In the genomic region with DNA sequence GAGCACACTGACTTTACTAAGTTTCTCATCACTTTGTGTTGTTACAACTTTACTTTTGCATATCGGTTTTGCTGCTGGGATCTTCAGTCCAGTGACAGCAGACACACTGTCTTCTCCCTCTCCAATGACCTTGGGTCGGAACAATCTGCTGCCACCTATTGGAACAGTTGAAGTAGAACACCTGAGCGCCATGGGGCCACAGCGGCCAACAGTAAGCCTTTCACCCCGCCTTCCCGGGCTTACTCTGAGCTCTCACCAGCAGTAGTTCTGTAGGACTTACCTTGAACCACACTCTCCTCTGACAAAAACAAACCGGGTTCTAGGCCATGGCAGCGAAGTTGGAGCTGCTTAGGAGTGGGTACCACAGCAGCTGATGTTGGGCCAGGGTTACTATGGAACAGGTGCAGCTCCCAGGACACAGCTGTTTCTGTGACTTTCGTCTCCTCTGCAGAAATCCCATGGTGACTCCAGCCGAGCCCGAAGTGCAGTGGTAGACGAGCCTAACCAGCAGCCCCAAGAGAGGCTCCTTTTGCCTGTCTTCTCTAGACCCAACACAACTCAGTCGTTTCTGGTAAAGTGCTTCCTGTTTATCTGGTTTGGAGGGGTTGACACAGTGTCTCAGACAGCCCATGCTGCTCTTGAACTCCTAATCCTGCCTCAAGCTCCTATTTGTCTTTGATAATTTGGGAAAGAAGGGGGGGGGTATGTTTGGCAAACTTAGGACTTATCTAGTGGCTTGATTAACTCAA, we compare ENCODE assay signal across 9 mouse cellular contexts. TPM values are rescaled to one million over a fixed set of nuclear protein-coding genes. Genes with fewer than 3 reads are reported as not detected.
DNase-seq lines count a peak whose midpoint lies in the region; ATAC-seq and TF ChIP-seq lines count a peak whose summit lies in the region.
"Had no signal": no experiment of that assay in that cellular context is flagged by ENCODE, and none has a peak within 500 bp of the region (broad histone marks: within the 10 kb centered on the region; RNA-seq: fewer than 3 reads in every experiment).

No protein-coding gene starts in this region.

- H3K9me3 ChIP-seq in embryonic facial prominence, embryonic 15.5 days (replicated peaks): no peaks in the 10 kb centered on the region
- no peaks in the 10 kb centered on the region for H3K9me3 ChIP-seq in intestine, embryonic 14.5 days (ENCODE audit: control insufficient read depth, low read length)

- no peaks in the 10 kb centered on the region for H3K27me3 ChIP-seq in embryonic facial prominence, embryonic 15.5 days
- H3K27me3 ChIP-seq in intestine, embryonic 14.5 days (replicated peaks; ENCODE audit: control insufficient read depth, insufficient read depth, low read length): no peaks in the 10 kb centered on the region

- peak; percentile 47; the same call in 1 of the 2 replicates for ATAC-seq in embryonic facial prominence, embryonic 15.5 days (ENCODE audit: insufficient number of reproducible peaks, low FRiP score, low TSS enrichment, low read depth)
- ATAC-seq in intestine, embryonic 14.5 days (replicated peaks; ENCODE audit: low FRiP score, low TSS enrichment, low read depth): peak; percentile 75

- peaks cover 53% of the 10 kb centered on the region for H3K36me3 ChIP-seq in embryonic facial prominence, embryonic 15.5 days
- peaks cover 68% of the 10 kb centered on the region for H3K36me3 ChIP-seq in intestine, embryonic 14.5 days (ENCODE audit: control insufficient read depth, insufficient read depth, low read length)

- 35% methylated on average over 13 of the region's 13 CpGs for WGBS in embryonic facial prominence, embryonic 15.5 days
- WGBS in intestine, embryonic 14.5 days: 40% methylated on average over 13 of the region's 13 CpGs
- 31% methylated on average over 13 of the region's 13 CpGs for WGBS in lung, adult 2 months

- no peak overlapping the region for H3K4me3 ChIP-seq in embryonic facial prominence, embryonic 15.5 days (replicated peaks)
- no peak overlapping the region for H3K4me3 ChIP-seq in intestine, embryonic 14.5 days (ENCODE audit: low read depth, low read length)
- peak overlapping the region; percentile 46 for H3K4me3 ChIP-seq in lung, adult 2 months (replicated peaks; ENCODE audit: extremely low read depth, low read depth, low read length)

- DNase-seq in heart, adult 18-20 months: peak; percentile 31 to 47
- no peak for DNase-seq in heart, adult 11 months
- peak; percentile 70 for DNase-seq in adrenal gland, adult 2 months
- peak; percentile 63 for DNase-seq in intestine, embryonic 14.5 days (ENCODE audit: low spot score)
- peak; percentile 33 for DNase-seq in lung, adult 2 months
- DNase-seq in spleen, adult 18-20 months: peak; percentile 56
- no peak for DNase-seq in left cerebral cortex, adult 18-20 months (ENCODE audit: low spot score in 2 of 2)

- no peak overlapping the region for H3K4me2 ChIP-seq in embryonic facial prominence, embryonic 15.5 days (replicated peaks)
- H3K4me2 ChIP-seq in intestine, embryonic 14.5 days (ENCODE audit: low read length): no peak overlapping the region

- no peak overlapping the region for H3K9ac ChIP-seq in embryonic facial prominence, embryonic 15.5 days
- no peak overlapping the region for H3K9ac ChIP-seq in intestine, embryonic 14.5 days (ENCODE audit: low read length)

- TF ChIP-seq POLR2A in lung, adult 2 months (IDR thresholded peaks at IDR 0.05; ENCODE audit: borderline replicate concordance, extremely low read depth, low read depth, low read length): no peak

- peak; percentile 64 for TF ChIP-seq CTCF in lung, adult 2 months (IDR thresholded peaks at IDR 0.05; ENCODE audit: insufficient read depth, low read length)

- H3K27ac ChIP-seq in embryonic facial prominence, embryonic 15.5 days (replicated peaks): no peak overlapping the region
- no peak overlapping the region for H3K27ac ChIP-seq in intestine, embryonic 14.5 days (ENCODE audit: low read depth)
- H3K27ac ChIP-seq: macrophage had no signal

- no peaks in the 10 kb centered on the region for H3K4me1 ChIP-seq in embryonic facial prominence, embryonic 15.5 days
- H3K4me1 ChIP-seq in intestine, embryonic 14.5 days (replicated peaks; ENCODE audit: control insufficient read depth, insufficient read depth, low read length): no peaks in the 10 kb centered on the region
- no peaks in the 10 kb centered on the region; the same call in 1 of the 2 replicates for H3K4me1 ChIP-seq in lung, adult 2 months (ENCODE audit: control insufficient read depth, insufficient read depth, low read length)

RNA-seq across cellular contexts. Expression of a gene that starts 10.2 kb away (rescaled TPM):
- 10 to 100 TPM; 11.1 to 11.6 TPM for total RNA-seq in heart, adult 18-20 months (2021)
- 10 to 100 TPM; 28.8 to 33.6 TPM for total RNA-seq in adrenal gland, adult 2 months (2021)
- polyA plus RNA-seq in adrenal gland, adult 2 months (2012; rRNA removed): 36.4 and 40.3 TPM in 2 replicates
- polyA plus RNA-seq in embryonic facial prominence, embryonic 15.5 days (2015; fragmentation: Nextera tagmentation; extraction: Ambion mirVana): 168 and 176 TPM in 2 replicates
- polyA plus RNA-seq in intestine, embryonic 14.5 days (2014; fragmentation: Nextera tagmentation; extraction: Ambion mirVana): 130 and 147 TPM in 2 replicates
- polyA plus RNA-seq in lung, adult 2 months (2012; rRNA removed): 17.5 and 24.6 TPM in 2 replicates
- 10 to 100 TPM; 29.4 to 32.5 TPM for total RNA-seq in left cerebral cortex, adult 18-20 months (2021)

RNA-seq across cellular contexts. Expression of a gene that starts 14.9 kb away (rescaled TPM):
- 10 to 100 TPM; 72.8 to 84.4 TPM for total RNA-seq in heart, adult 18-20 months (2021)
- total RNA-seq in adrenal gland, adult 2 months (2021): 10 to 100 TPM; 56.4 to 81.3 TPM
- polyA plus RNA-seq in adrenal gland, adult 2 months (2012; rRNA removed): 58.8 and 64.4 TPM in 2 replicates
- 82.9 and 90.6 TPM in 2 replicates for polyA plus RNA-seq in embryonic facial prominence, embryonic 15.5 days (2015; fragmentation: Nextera tagmentation; extraction: Ambion mirVana)
- polyA plus RNA-seq in intestine, embryonic 14.5 days (2014; fragmentation: Nextera tagmentation; extraction: Ambion mirVana): 96.7 and 103 TPM in 2 replicates
- polyA plus RNA-seq in lung, adult 2 months (2012; rRNA removed): 29.9 and 32.3 TPM in 2 replicates
- 10 to 100 TPM; 34.1 to 35.1 TPM for total RNA-seq in left cerebral cortex, adult 18-20 months (2021)

RNA-seq across cellular contexts. Expression of a gene that starts 30.5 kb away (rescaled TPM):
- total RNA-seq in heart, adult 18-20 months (2021): 10 to 100 TPM; 28.7 to 33.3 TPM
- 10 to 100 TPM; 40.2 to 41.6 TPM for total RNA-seq in adrenal gland, adult 2 months (2021)
- polyA plus RNA-seq in adrenal gland, adult 2 months (2012; rRNA removed): 14.9 and 15.2 TPM in 2 replicates
- polyA plus RNA-seq in embryonic facial prominence, embryonic 15.5 days (2015; fragmentation: Nextera tagmentation; extraction: Ambion mirVana): 36.0 and 36.9 TPM in 2 replicates
- 33.5 and 34.5 TPM in 2 replicates for polyA plus RNA-seq in intestine, embryonic 14.5 days (2014; fragmentation: Nextera tagmentation; extraction: Ambion mirVana)
- polyA plus RNA-seq in lung, adult 2 months (2012; rRNA removed): 21.0 and 24.6 TPM in 2 replicates
- 10 to 100 TPM; 41.9 to 51.4 TPM for total RNA-seq in left cerebral cortex, adult 18-20 months (2021)

RNA-seq across cellular contexts. Expression of a gene that starts 30.6 kb away (rescaled TPM):
- total RNA-seq in heart, adult 18-20 months (2021): 10 to 100 TPM; 36.9 to 38.1 TPM
- 10 to 100 TPM; 41.4 to 43.6 TPM for total RNA-seq in adrenal gland, adult 2 months (2021)
- 10.3 and 14.9 TPM in 2 replicates for polyA plus RNA-seq in adrenal gland, adult 2 months (2012; rRNA removed)
- polyA plus RNA-seq in embryonic facial prominence, embryonic 15.5 days (2015; fragmentation: Nextera tagmentation; extraction: Ambion mirVana): 47.3 and 54.4 TPM in 2 replicates
- 58.1 and 62.7 TPM in 2 replicates for polyA plus RNA-seq in intestine, embryonic 14.5 days (2014; fragmentation: Nextera tagmentation; extraction: Ambion mirVana)
- 10.8 and 14.4 TPM in 2 replicates for polyA plus RNA-seq in lung, adult 2 months (2012; rRNA removed)
- total RNA-seq in left cerebral cortex, adult 18-20 months (2021): 10 to 100 TPM; 32.4 to 39.2 TPM

Comparison
In these comparisons a context has a peak if more than half of its experiments do, and no peak if none do; other contexts are left out.
1. DNase-seq: peak in heart, adult 18-20 months (2 of 2), adrenal gland, adult 2 months (single experiment), intestine, embryonic 14.5 days (single experiment), lung, adult 2 months (single experiment) and spleen, adult 18-20 months (2 of 2); none in heart, adult 11 months (single experiment) and left cerebral cortex, adult 18-20 months (0 of 2).